Mouse (Mus musculus) gastrocnemius, adult 2 months (tissue): ENCODE results near the gene Tbc1d30. TPM values are rescaled to one million over a fixed set of nuclear protein-coding genes. Genes with fewer than 3 reads are reported as not detected.

Experiments
- DNase-seq: peaks from one replicate; pipeline ENCODE4 v3.0.0; 2022
- H3K27ac ChIP-seq: fragments of 200-600 bp; 2 replicates; pipeline ENCODE4 v1.8.1; 2022; ENCODE audit warnings: mild to moderate bottlenecking
- H3K4me3 ChIP-seq: fragments of 200-600 bp; 2 replicates; pipeline ENCODE4 v1.8.1; 2022; ENCODE audit warnings: mild to moderate bottlenecking, moderate library complexity
- CTCF ChIP-seq: fragments of 200-600 bp; IDR thresholded peaks from 2 replicates; pipeline ENCODE4 v1.8.1; 2022; ENCODE audit warnings: antibody characterized with exemption, mild to moderate bottlenecking, moderate library complexity
- intact Hi-C: fragments of 180-260 bp; cut with DNase I; formaldehyde crosslinking; loops from one replicate; pipeline ENCODE4 v1.15.1; 2025
- total RNA-seq, 2 experiments: library from RNA; stranded (reverse); gene quantifications; 2 replicates each; pipeline ENCODE4 v1.2.3; 2021

The Tbc1d30 gene
- total RNA-seq, 2 experiments from 2014 or later = 0.20 to 0.36 TPM

DNA sequence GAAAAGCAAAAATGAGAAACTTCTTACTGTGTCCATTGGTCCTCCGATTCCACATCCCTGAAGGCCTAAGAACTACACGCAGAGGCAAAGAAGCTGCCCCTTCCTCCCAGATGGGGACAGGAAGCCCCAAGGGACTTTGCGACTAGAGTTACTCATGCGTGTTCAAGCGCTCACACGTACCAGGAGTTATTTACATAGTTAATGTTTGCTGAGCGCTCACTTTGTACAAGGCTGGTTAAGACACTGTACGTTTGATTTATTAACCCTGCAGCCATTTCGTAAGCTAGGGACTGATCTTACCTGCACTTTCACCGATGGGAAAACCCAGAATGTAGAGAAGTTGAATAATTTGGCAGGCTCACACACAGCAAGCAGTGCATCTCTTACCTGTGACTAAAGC lies 108.5 kb downstream of the Tbc1d30 start:
- no peak for DNase-seq
- Histone ChIP-seq H3K27ac (no peak overlapping the region), H3K4me3 (no peak overlapping the region)
- intact Hi-C loops = no loop called here
- TF ChIP-seq CTCF = no peak

DNA sequence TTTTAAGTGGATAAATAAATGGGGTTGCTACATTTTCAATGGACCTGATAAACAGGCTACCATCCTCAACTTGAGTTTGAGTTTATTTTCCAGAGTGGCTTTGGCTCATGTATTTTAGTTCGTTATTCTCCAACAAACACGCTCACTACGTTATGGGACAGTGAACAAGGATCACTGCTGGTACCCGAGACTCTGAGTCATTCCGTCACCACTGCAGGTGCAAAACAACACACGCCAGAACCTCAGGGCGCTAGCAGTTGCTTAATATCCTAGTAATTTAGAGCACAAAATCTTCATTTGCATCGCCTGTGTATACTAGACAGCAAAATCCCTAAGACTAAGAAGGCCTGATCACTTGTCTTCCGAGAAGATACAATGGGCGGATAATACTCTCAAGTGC lies 112.0 kb downstream of the Tbc1d30 start:
- Histone ChIP-seq H3K27ac (no peak overlapping the region), H3K4me3 (no peak overlapping the region)
- no peak for DNase-seq
- TF ChIP-seq CTCF = no peak
- intact Hi-C loops = no loop called here

DNA sequence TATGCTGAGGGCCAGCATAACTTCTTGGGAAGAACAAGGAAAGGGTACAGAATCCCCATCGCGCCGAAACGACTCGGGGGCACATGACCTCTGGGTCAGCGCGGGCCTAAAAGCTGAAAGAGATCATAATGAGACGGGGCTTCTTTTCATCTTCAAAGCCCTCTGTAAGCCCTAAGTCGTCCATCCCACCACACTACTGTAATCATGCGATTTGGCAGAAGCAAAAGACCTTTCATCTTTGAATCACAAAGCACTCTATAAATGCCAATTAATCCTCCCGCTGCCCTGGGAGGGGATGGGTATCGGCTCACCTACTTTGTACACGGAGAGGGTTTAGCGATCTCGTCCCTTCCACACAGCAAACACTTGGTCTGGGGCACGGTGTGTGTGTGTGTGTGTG lies 112.5 kb downstream of the Tbc1d30 start:
- TF ChIP-seq CTCF = no peak
- no peak overlapping the region for H3K27ac ChIP-seq

DNA sequence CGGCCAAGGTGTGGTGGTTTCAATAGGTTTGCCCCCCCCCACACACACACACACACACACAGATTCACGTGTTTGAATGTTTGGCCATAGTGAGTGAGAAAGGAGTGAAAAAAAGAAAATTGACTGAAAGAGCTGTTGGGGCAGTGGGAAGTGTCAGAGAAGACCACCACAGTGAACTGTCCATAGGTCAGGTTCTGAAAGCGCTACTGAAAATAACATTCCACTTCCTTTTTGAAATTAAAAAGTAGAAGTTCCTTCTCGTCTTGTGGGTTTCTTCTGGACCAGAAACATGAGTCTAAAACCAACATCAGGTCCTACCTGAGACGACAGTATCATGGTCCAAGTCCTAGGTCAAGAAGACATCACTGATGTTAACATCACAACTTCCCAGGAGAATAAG lies 113.7 kb downstream of the Tbc1d30 start:
- no peak for TF ChIP-seq CTCF
- DNase-seq = no peak
- Histone ChIP-seq H3K27ac (no peak overlapping the region), H3K4me3 (no peak overlapping the region)
- intact Hi-C loops = no loop called here

More for the DNA sequence above, 112.5 kb downstream of the Tbc1d30 start:
- no peak for DNase-seq
- H3K4me3 ChIP-seq = no peak overlapping the region
- intact Hi-C loops = no loop called here

DNA sequence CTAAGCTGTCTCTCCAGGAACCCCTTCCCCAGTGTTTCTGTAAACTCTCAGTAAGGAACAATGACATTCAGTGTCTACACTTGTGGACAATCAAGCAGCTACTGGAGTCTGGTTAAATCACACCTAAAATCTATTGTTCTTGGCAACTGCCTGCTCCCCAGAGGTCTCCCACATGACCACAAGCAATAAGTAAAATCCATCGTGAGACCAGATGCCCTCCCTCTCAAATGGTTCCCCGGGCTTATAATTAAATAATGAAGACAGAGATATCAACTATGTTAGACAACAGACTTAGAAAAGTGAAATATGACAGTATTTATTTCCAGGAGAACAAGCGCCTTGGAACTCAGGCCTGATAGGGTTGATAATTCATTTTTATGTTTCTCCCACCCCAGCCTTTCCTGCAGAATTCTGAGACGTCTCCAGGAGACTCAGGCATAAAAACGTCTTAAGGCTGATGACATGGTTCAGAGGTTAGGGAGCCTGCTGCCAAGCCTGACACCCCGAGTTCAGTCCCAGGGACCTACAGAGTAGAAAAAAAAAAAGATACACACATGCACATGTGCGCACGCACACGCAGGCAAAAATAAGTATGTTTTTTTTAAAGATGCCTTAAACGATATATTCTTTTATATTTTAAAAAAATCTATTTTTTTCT lies 115.8 kb downstream of the Tbc1d30 start:
- no peak for TF ChIP-seq CTCF
- intact Hi-C loops = no loop called here
- H3K27ac ChIP-seq = no peak overlapping the region
- no peak for DNase-seq
- no peak overlapping the region for H3K4me3 ChIP-seq

DNA sequence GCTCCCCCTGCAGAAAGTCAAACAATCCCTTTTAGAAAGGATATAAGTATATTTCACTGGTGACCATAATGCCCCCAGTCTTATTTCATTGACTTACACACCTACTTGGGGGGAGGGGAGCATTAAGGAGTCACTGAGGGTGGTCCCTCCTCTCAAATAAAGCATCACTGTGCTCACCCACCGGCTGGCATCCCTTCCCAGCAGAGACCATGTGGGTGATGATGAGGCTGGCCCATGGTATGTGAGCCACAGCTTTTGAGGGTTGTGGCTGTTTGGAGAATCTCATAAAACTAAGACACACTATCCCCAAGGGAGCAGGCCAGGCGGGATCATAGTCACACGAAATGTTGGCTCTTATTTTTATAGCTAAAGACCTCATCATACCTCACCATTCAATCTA lies 116.6 kb downstream of the Tbc1d30 start:
- TF ChIP-seq CTCF = no peak
- DNase-seq = no peak
- Histone ChIP-seq H3K27ac (no peak overlapping the region), H3K4me3 (no peak overlapping the region)
- intact Hi-C loops = no loop called here

DNA sequence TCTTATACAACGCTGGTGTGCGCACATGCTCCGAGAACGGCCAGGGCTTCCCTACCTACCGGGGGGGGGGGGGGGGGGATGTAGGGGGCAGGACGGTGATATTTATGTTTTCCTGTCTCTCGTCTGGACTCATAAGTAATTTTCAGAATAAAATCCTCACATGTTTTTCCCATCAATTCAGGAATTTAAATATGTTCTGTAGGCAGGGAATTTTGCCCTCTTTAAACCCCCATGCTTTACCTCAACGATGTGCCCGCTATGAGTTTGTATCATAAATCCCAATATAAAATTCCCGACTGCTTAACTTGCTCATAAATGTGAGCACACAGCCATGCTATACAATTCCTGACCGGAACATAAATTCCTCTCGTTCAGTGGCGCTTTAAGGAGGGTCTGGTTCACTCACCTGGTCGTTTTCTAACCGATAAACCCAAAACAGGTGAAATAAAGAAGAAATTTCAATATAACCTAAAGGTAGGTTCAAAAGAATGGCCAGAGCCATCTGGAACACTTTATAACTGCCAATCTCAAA lies 122.6 kb downstream of the Tbc1d30 start:
- Histone ChIP-seq H3K27ac (0 out of 2 replicates have a peak overlapping the region, but pooled peaks have one; percentile 43), H3K4me3 (peak overlapping the region; percentile 41; the same call in 1 of the 2 replicates)
- no peak for DNase-seq
- TF ChIP-seq CTCF = no peak
- intact Hi-C loops = no loop called here

DNA sequence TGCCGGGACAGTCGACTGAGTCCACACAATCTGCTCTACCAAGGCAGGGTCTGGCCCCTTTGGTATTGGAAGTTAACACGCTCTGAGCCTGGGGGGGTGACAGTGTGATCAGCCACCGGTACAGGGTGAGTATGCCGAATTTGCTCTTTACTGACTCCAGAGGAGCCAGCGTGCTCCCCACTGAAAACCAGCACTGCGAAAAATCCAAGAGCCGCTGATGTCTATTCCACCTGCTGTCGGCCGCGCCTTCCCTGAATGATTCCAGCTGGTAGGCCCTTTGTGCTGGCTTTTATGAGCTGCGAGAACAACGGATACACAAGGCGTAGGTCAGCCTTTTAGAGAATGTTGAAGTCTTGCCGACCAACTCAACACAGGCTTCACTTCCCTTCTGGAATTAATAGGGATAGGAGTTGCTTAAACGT lies 123.1 kb downstream of the Tbc1d30 start:
- intact Hi-C loops = no loop called here
- no peak for TF ChIP-seq CTCF
- Histone ChIP-seq H3K27ac (peak overlapping the region; percentile 43), H3K4me3 (peak overlapping the region; percentile 41)
- DNase-seq = peak; percentile 37

DNA sequence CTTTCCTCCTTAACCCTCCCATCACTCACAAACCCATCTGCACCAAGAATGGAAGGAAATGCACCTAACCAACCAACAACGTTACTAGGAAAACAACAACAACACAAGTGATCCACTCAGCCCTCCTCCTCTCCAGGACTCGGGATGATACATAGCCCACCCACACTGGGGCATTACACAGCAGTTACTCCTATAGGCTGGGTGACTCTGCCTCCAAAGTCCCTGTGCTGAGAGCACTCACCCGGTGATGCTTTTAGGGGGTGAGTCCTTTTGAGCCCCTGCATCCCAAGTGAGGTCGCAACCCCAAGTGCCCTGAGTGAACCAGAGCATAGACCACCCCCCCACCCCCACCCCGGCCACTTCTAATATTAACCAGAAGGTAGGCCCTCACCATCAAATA lies 123.7 kb downstream of the Tbc1d30 start:
- intact Hi-C loops = no loop called here
- no peak for TF ChIP-seq CTCF
- no peak overlapping the region for H3K4me3 ChIP-seq

DNA sequence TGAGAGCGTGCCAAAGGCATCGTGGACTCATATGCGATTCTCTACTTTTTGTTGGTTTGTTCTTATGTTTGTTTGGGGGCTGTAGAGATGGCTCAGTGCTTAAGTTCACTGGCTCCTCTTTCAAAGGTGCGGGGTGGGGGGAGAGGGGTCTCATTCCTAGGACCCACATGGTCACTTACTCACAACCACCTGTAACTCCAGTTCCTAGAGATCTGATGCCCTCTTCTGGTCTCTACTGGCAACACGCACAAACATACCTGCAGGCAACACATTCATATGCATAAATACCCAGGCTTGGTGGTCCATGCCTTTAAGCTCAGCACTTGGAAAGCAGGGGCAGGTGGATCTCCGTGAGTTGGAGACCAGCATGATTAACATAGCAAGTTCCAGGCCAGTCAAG lies 125.4 kb downstream of the Tbc1d30 start:
- TF ChIP-seq CTCF = no peak
- no peak overlapping the region for H3K27ac ChIP-seq
- DNase-seq = no peak
- no peak overlapping the region for H3K4me3 ChIP-seq
- intact Hi-C loops = no loop called here

More for the DNA sequence above, 123.7 kb downstream of the Tbc1d30 start:
- no peak for DNase-seq
- no peak overlapping the region for H3K27ac ChIP-seq

DNA sequence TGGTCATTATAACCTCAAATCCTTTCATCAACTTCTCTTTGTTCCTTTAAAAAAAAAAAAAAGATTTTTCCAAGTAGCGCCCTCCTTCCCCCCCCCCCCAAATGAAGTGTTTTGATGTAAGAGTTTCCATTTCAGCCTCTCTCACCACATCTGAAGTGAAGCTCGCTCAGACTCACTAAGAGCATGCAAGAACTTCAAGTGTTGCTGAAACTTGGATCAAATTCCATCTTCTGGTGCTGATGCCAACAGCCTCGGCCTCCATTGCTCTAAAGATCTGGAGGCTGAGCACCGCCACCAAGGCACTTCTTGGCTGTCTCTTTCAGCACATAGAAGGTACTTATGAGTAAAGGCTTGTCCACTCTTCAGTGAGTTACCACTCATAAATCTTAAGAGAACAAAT lies 128.2 kb downstream of the Tbc1d30 start:
- Histone ChIP-seq H3K27ac (no peak overlapping the region), H3K4me3 (no peak overlapping the region)
- TF ChIP-seq CTCF = no peak
- intact Hi-C loops = no loop called here
- no peak for DNase-seq

DNA sequence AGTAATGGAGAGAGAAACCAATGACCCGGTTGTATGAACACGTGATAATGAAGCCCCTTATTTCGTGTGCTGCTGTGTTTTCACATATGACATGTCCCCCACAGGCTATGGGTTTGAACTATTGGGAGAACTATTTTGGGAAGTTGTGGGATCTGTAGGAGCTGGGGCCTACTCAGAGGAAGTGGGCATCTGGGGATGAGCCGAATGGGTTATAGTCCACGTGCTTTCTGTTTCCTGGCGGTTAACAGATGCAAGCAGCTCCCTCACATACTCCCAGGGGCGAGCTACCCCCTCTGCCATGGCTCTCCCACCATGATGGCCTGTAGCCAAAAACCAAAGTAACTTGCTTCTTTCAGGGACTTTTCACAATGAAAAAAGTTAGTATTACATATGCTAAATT lies 132.5 kb downstream of the Tbc1d30 start:
- Histone ChIP-seq H3K27ac (no peak overlapping the region), H3K4me3 (no peak overlapping the region)
- DNase-seq = no peak
- no peak for TF ChIP-seq CTCF
- intact Hi-C loops = no loop called here

DNA sequence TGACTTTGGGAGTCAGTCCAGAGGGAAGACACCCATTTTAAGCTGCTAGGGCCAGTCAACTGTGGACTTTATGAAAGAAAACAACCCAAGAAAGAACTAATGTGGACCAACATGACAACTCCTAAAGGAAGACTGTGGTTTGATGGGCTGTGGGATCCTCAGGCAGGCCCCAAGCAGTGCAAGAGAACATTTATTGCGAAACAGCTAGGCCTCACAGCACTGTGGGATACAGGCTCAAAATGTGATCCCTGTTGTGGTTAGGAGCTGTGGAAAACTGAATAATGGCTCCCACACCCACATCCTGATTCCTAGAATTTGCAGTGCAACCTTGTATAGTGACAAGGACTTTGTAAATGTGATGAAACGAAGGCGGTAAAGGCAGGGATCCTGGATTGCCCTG lies 134.3 kb downstream of the Tbc1d30 start:
- Histone ChIP-seq H3K27ac (no peak overlapping the region), H3K4me3 (no peak overlapping the region)
- TF ChIP-seq CTCF = no peak
- no peak for DNase-seq
- intact Hi-C loops = no loop called here

Other genes starting within 250 kb of the Tbc1d30 start
- gene Gns, start 13.8 kb upstream of the Tbc1d30 start, total RNA-seq = 10 to 100 TPM; 27.3 to 34.0 TPM
- 10 to 100 TPM; 29.2 to 47.3 TPM for gene Rassf3, start 125.1 kb upstream of the Tbc1d30 start, total RNA-seq
- gene Tbk1, start 235.5 kb upstream of the Tbc1d30 start, total RNA-seq = 10 to 100 TPM; 11.5 to 12.0 TPM